Mouse (Mus musculus): ENCODE measurements at regions not wholly inside any gene's neighbourhood (a gene's known extent, or its start where the extent isn't known, plus 50 kb on each side); places are given as distances from the start of the nearest gene placed in this dataset.
"Not testable (repeated sequence)": the region's sequence is repeated elsewhere in the genome, so short reads cannot be mapped to it uniquely, and the experiment has no call there.

GRCm38 (mm10) chr4:45654019-45654803 is 121.9 kb upstream of the Shb start:
- ATAC-seq (ENCODE audit: poor library complexity, severe bottlenecking): no peak

GRCm38 (mm10) chr4:45648884-45649577 is 116.8 kb upstream of the Shb start:
- ATAC-seq (ENCODE audit: poor library complexity, severe bottlenecking): no peak

- no peak for ATAC-seq (ENCODE audit: poor library complexity, severe bottlenecking)
Measured at GRCm38 (mm10) chr4:45647514-45647913, 115.2 kb upstream of the Shb start.

GRCm38 (mm10) chr4:45642604-45643003 is 110.3 kb upstream of the Shb start:
- no peak for ATAC-seq (ENCODE audit: poor library complexity, severe bottlenecking)

GRCm38 (mm10) chr4:45641272-45641671 is 109.0 kb upstream of the Shb start:
- ATAC-seq (ENCODE audit: poor library complexity, severe bottlenecking): no peak

GRCm38 (mm10) chr4:45640713-45641112 is 108.4 kb upstream of the Shb start:
- ATAC-seq (ENCODE audit: poor library complexity, severe bottlenecking): no peak

GRCm38 (mm10) chr4:45639397-45640034 is 107.2 kb upstream of the Shb start:
- no peak for ATAC-seq (ENCODE audit: poor library complexity, severe bottlenecking)

GRCm38 (mm10) chr4:45638411-45638810 is 106.1 kb upstream of the Shb start:
- no peak for ATAC-seq (ENCODE audit: poor library complexity, severe bottlenecking)

GRCm38 (mm10) chr4:45631276-45632045 is 99.2 kb upstream of the Shb start:
- ATAC-seq (ENCODE audit: poor library complexity, severe bottlenecking): no peak

- no peak for ATAC-seq (ENCODE audit: poor library complexity, severe bottlenecking)
Measured at GRCm38 (mm10) chr4:45625633-45626032, 93.4 kb upstream of the Shb start.

- ATAC-seq (ENCODE audit: poor library complexity, severe bottlenecking): no peak
Measured at GRCm38 (mm10) chr4:45622017-45622416, 89.7 kb upstream of the Shb start.

- no peak for ATAC-seq (ENCODE audit: poor library complexity, severe bottlenecking)
Measured at GRCm38 (mm10) chr4:45617126-45617525, 84.9 kb upstream of the Shb start.

- not testable (repeated sequence) for ATAC-seq (ENCODE audit: poor library complexity, severe bottlenecking)
Measured at GRCm38 (mm10) chr4:45613498-45613897, 81.2 kb upstream of the Shb start.

- ATAC-seq (ENCODE audit: poor library complexity, severe bottlenecking): 0 out of 2 replicates have a peak, but pooled peaks have one; percentile 35
Measured at GRCm38 (mm10) chr4:45612132-45612531, 79.9 kb upstream of the Shb start.

GRCm38 (mm10) chr4:45610937-45611336 is 78.7 kb upstream of the Shb start:
- ATAC-seq (ENCODE audit: poor library complexity, severe bottlenecking): no peak

GRCm38 (mm10) chr4:45606578-45606977 is 74.3 kb upstream of the Shb start:
- ATAC-seq (ENCODE audit: poor library complexity, severe bottlenecking): no peak

GRCm38 (mm10) chr4:45605681-45606080 is 73.4 kb upstream of the Shb start:
- ATAC-seq (ENCODE audit: poor library complexity, severe bottlenecking): no peak

GRCm38 (mm10) chr4:45604271-45604800 is 72.1 kb upstream of the Shb start:
- ATAC-seq (ENCODE audit: poor library complexity, severe bottlenecking): no peak

GRCm38 (mm10) chr4:45600520-45600919 is 68.2 kb upstream of the Shb start:
- no peak for ATAC-seq (ENCODE audit: poor library complexity, severe bottlenecking)

- ATAC-seq (ENCODE audit: poor library complexity, severe bottlenecking): no peak
Measured at GRCm38 (mm10) chr4:45593435-45593991, 61.2 kb upstream of the Shb start.
